Mouse (Mus musculus) megakaryocyte, embryonic 14.5 days (primary cell): ENCODE measurements around the gene Apon. TPM values are rescaled to one million over a fixed set of nuclear protein-coding genes. Genes with fewer than 3 reads are reported as not detected.
"Not testable (repeated sequence)": the region's sequence is repeated elsewhere in the genome, so short reads cannot be mapped to it uniquely, and the experiment has no call there.

Experiments
- H3K27me3 ChIP-seq: replicated peaks from 2 replicates; pipeline ENCODE3; 2012; ENCODE audit warnings: inconsistent platforms
- H3K36me3 ChIP-seq: replicated peaks from 2 replicates; pipeline ENCODE3; 2012; ENCODE audit warnings: low read length, inconsistent platforms, mixed read lengths
- H3K4me1 ChIP-seq: 2 replicates; pipeline ENCODE4 v1.6.1; 2012; ENCODE audit warnings: inconsistent platforms
- H3K4me3 ChIP-seq: replicated peaks from 2 replicates; pipeline ENCODE3; 2012; ENCODE audit warnings: moderate library complexity, mild to moderate bottlenecking, inconsistent platforms
- H3K9me3 ChIP-seq: 2 replicates; pipeline ENCODE4 v1.6.1; 2012; ENCODE audit warnings: inconsistent platforms
- FLI1 ChIP-seq: IDR thresholded peaks from 2 replicates; pipeline ENCODE4 v1.6.1; 2012; ENCODE audit warnings: low read length, inconsistent platforms, mixed read lengths
- GATA1 ChIP-seq: IDR thresholded peaks from 3 replicates; pipeline ENCODE4 v1.6.1; 2012; ENCODE audit warnings: mixed read lengths, low read length, inconsistent platforms, borderline replicate concordance
- polyA plus RNA-seq: library from polyadenylated mRNA; stranded (reverse); fragments of >175 nt; gene quantifications from 2 replicates; pipeline ENCODE4 v1.2.3, GENCODE M21; 2012; ENCODE audit warnings: low replicate concordance; ENCODE audit not compliant: insufficient read depth

Gene Apon
- polyA plus RNA-seq, 1 experiment: not detected

- Histone ChIP-seq H3K36me3 (peaks cover 21% of the 10 kb centered on the region), H3K27me3 (no peaks in the 10 kb centered on the region), H3K9me3 (no peaks in the 10 kb centered on the region), H3K4me3 (peak within 1 kb of the TSS; percentile 98), H3K4me1 (peaks cover 38% of the 10 kb centered on the region)
- no peak for TF ChIP-seq FLI1
- no peak for TF ChIP-seq GATA1
Observed at GRCm38 (mm10) chr10:128270287-128270841, 16.5 kb downstream of the Apon start, which contains the start of gene Stat2. TSS of gene Stat2 (plus strand) at chr10:128270559.

GRCm38 (mm10) chr10:128270866-128271265 lies 17.0 kb downstream of the Apon start:
- Histone ChIP-seq H3K4me3 (peak overlapping the region; percentile 98), H3K4me1 (peaks cover 37% of the 10 kb centered on the region), H3K9me3 (no peaks in the 10 kb centered on the region), H3K36me3 (peaks cover 23% of the 10 kb centered on the region), H3K27me3 (no peaks in the 10 kb centered on the region)
- no peak for TF ChIP-seq GATA1
- no peak for TF ChIP-seq FLI1

- H3K36me3 ChIP-seq: peaks cover 33% of the 10 kb centered on the region
- H3K4me3 ChIP-seq: peak overlapping the region; percentile 81
- TF ChIP-seq GATA1: no peak
- H3K27me3 ChIP-seq: no peaks in the 10 kb centered on the region
- no peaks in the 10 kb centered on the region for H3K9me3 ChIP-seq
- peaks cover 37% of the 10 kb centered on the region for H3K4me1 ChIP-seq
Observed at GRCm38 (mm10) chr10:128271883-128272282, 18.0 kb downstream of the Apon start.

GRCm38 (mm10) chr10:128272819-128273439 lies 19.0 kb downstream of the Apon start:
- H3K4me3 ChIP-seq, H3K9me3 ChIP-seq, H3K27me3 ChIP-seq: not testable (repeated sequence)
- H3K4me1 ChIP-seq: peaks cover 37% of the 10 kb centered on the region
- peaks cover 44% of the 10 kb centered on the region for H3K36me3 ChIP-seq

- Histone ChIP-seq H3K4me1 (peaks cover 21% of the 10 kb centered on the region), H3K36me3 (peaks cover 67% of the 10 kb centered on the region)
- not testable (repeated sequence) for H3K4me3 ChIP-seq, H3K9me3 ChIP-seq, H3K27me3 ChIP-seq
Observed at GRCm38 (mm10) chr10:128275374-128275773, 21.5 kb downstream of the Apon start.

- Histone ChIP-seq H3K36me3 (peaks cover 91% of the 10 kb centered on the region), H3K4me1 (peaks cover 10% of the 10 kb centered on the region; the same call in 1 of the 2 replicates), H3K4me3 (no peak overlapping the region), H3K27me3 (no peaks in the 10 kb centered on the region), H3K9me3 (no peaks in the 10 kb centered on the region)
- TF ChIP-seq GATA1 (no peak), FLI1 (no peak)
Observed at GRCm38 (mm10) chr10:128278158-128278557, 24.3 kb downstream of the Apon start.

- TF ChIP-seq GATA1 (no peak), FLI1 (no peak)
- H3K9me3 ChIP-seq: no peaks in the 10 kb centered on the region
- H3K27me3 ChIP-seq: no peaks in the 10 kb centered on the region
- H3K36me3 ChIP-seq: peaks cover 99% of the 10 kb centered on the region
- no peak overlapping the region for H3K4me3 ChIP-seq
- H3K4me1 ChIP-seq: peaks cover 3% of the 10 kb centered on the region; the same call in 1 of the 2 replicates
Observed at GRCm38 (mm10) chr10:128280943-128281342, 27.0 kb downstream of the Apon start.

- H3K4me1 ChIP-seq: peaks cover 3% of the 10 kb centered on the region; the same call in 1 of the 2 replicates
- TF ChIP-seq GATA1 (no peak), FLI1 (no peak)
- H3K27me3 ChIP-seq: no peaks in the 10 kb centered on the region
- H3K9me3 ChIP-seq: no peaks in the 10 kb centered on the region
- no peak overlapping the region for H3K4me3 ChIP-seq
- H3K36me3 ChIP-seq: peaks cover 99% of the 10 kb centered on the region
Observed at GRCm38 (mm10) chr10:128281682-128282081, 27.8 kb downstream of the Apon start.

- no peaks in the 10 kb centered on the region for H3K27me3 ChIP-seq
- H3K36me3 ChIP-seq: peaks cover 97% of the 10 kb centered on the region
- TF ChIP-seq FLI1 (no peak), GATA1 (no peak)
- peaks cover 3% of the 10 kb centered on the region; the same call in 1 of the 2 replicates for H3K4me1 ChIP-seq
- no peak overlapping the region for H3K4me3 ChIP-seq
- no peaks in the 10 kb centered on the region for H3K9me3 ChIP-seq
Observed at GRCm38 (mm10) chr10:128282886-128283450, 29.1 kb downstream of the Apon start.
